Mouse (Mus musculus): Measurements from ENCODE around the gene Olfr1009. TPM values are rescaled to one million over a fixed set of nuclear protein-coding genes. Genes with fewer than 3 reads are reported as not detected.

Gene Olfr1009
- polyA plus RNA-seq, 1 experiment from 2014 or later = not detected

GRCm38 (mm10) chr2:85772413-85772812 lies 57.2 kb downstream of the Olfr1009 start, which contains the start of gene Olfr1014:
Gene Olfr1014 (plus strand): TSS chr2:85772713.
- no peak within 1 kb of the TSS for H3K4me3 ChIP-seq (ENCODE audit: low read depth, low read length)
- no peak within 1 kb of the TSS for H3K4me2 ChIP-seq (ENCODE audit: low read length)
- no peaks in the 10 kb centered on the region for H3K27me3 ChIP-seq (replicated peaks; ENCODE audit: control insufficient read depth, insufficient read depth, low read length)
- H3K9ac ChIP-seq (ENCODE audit: low read length) = no peak within 1 kb of the TSS
- no peaks in the 10 kb centered on the region for H3K36me3 ChIP-seq (ENCODE audit: control insufficient read depth, insufficient read depth, low read length)
- ATAC-seq (replicated peaks; ENCODE audit: low FRiP score, low TSS enrichment, low read depth) (no peak), DNase-seq (ENCODE audit: low spot score) (no peak)
- H3K9me3 ChIP-seq (ENCODE audit: control insufficient read depth, low read length) = no peaks in the 10 kb centered on the region
- H3K27ac ChIP-seq (ENCODE audit: low read depth) = no peak within 1 kb of the TSS
- H3K4me1 ChIP-seq (replicated peaks; ENCODE audit: control insufficient read depth, insufficient read depth, low read length) = no peaks in the 10 kb centered on the region

Other genes with a start within 250 kb of the Olfr1009 start
- not detected in 2 replicates for gene 4833423E24Rik, start 196.4 kb upstream of the Olfr1009 start, polyA plus RNA-seq (2014; fragmentation: Nextera tagmentation; extraction: Ambion mirVana)
- not detected in 2 replicates for gene Olfr996, start 136.2 kb upstream of the Olfr1009 start, polyA plus RNA-seq (2014; fragmentation: Nextera tagmentation; extraction: Ambion mirVana)
- gene Olfr998, start 126.5 kb upstream of the Olfr1009 start, polyA plus RNA-seq (2014; fragmentation: Nextera tagmentation; extraction: Ambion mirVana) = not detected in 2 replicates
- not detected in 2 replicates for gene Olfr1000, start 103.5 kb upstream of the Olfr1009 start, polyA plus RNA-seq (2014; fragmentation: Nextera tagmentation; extraction: Ambion mirVana)
- gene Olfr1002, start 64.7 kb upstream of the Olfr1009 start, polyA plus RNA-seq (2014; fragmentation: Nextera tagmentation; extraction: Ambion mirVana) = not detected in 2 replicates
- not detected in 2 replicates for gene Olfr154, start 51.0 kb upstream of the Olfr1009 start, polyA plus RNA-seq (2014; fragmentation: Nextera tagmentation; extraction: Ambion mirVana)
- gene Olfr1006, start 36.7 kb upstream of the Olfr1009 start, polyA plus RNA-seq (2014; fragmentation: Nextera tagmentation; extraction: Ambion mirVana) = not detected in 2 replicates
- not detected in 2 replicates for gene Olfr1008, start 26.0 kb upstream of the Olfr1009 start, polyA plus RNA-seq (2014; fragmentation: Nextera tagmentation; extraction: Ambion mirVana)
- not detected in 2 replicates for gene Olfr1012, start 47.3 kb downstream of the Olfr1009 start, polyA plus RNA-seq (2014; fragmentation: Nextera tagmentation; extraction: Ambion mirVana)
- not detected in 2 replicates for gene Olfr1013, start 51.7 kb downstream of the Olfr1009 start, polyA plus RNA-seq (2014; fragmentation: Nextera tagmentation; extraction: Ambion mirVana)
- gene Olfr1014, start 57.3 kb downstream of the Olfr1009 start, polyA plus RNA-seq (2014; fragmentation: Nextera tagmentation; extraction: Ambion mirVana) = not detected in 2 replicates
- gene Olfr1015, start 66.6 kb downstream of the Olfr1009 start, polyA plus RNA-seq (2014; fragmentation: Nextera tagmentation; extraction: Ambion mirVana) = not detected in 2 replicates
- not detected in 2 replicates for gene Olfr1016, start 87.1 kb downstream of the Olfr1009 start, polyA plus RNA-seq (2014; fragmentation: Nextera tagmentation; extraction: Ambion mirVana)
- not detected in 2 replicates for gene Olfr1018, start 103.1 kb downstream of the Olfr1009 start, polyA plus RNA-seq (2014; fragmentation: Nextera tagmentation; extraction: Ambion mirVana)
- gene Olfr1019, start 130.1 kb downstream of the Olfr1009 start, polyA plus RNA-seq (2014; fragmentation: Nextera tagmentation; extraction: Ambion mirVana) = not detected in 2 replicates
- not detected in 2 replicates for gene Olfr1020, start 131.6 kb downstream of the Olfr1009 start, polyA plus RNA-seq (2014; fragmentation: Nextera tagmentation; extraction: Ambion mirVana)
- not detected in 2 replicates for gene Olfr1022, start 153.2 kb downstream of the Olfr1009 start, polyA plus RNA-seq (2014; fragmentation: Nextera tagmentation; extraction: Ambion mirVana)
- not detected in 2 replicates for gene Olfr1023, start 170.2 kb downstream of the Olfr1009 start, polyA plus RNA-seq (2014; fragmentation: Nextera tagmentation; extraction: Ambion mirVana)
- not detected in 2 replicates for gene Olfr1024, start 189.6 kb downstream of the Olfr1009 start, polyA plus RNA-seq (2014; fragmentation: Nextera tagmentation; extraction: Ambion mirVana)
- gene Olfr1025-ps1, start 199.8 kb downstream of the Olfr1009 start, polyA plus RNA-seq (2014; fragmentation: Nextera tagmentation; extraction: Ambion mirVana) = not detected in 2 replicates
- gene Olfr1026, start 206.1 kb downstream of the Olfr1009 start, polyA plus RNA-seq (2014; fragmentation: Nextera tagmentation; extraction: Ambion mirVana) = not detected in 2 replicates
- not detected in 2 replicates for gene Olfr1028, start 235.0 kb downstream of the Olfr1009 start, polyA plus RNA-seq (2014; fragmentation: Nextera tagmentation; extraction: Ambion mirVana)

Measured in intestine, embryonic 14.5 days (tissue).